Mouse (Mus musculus): ENCODE results near the gene G0s2. TPM values are rescaled to one million over a fixed set of nuclear protein-coding genes. Genes with fewer than 3 reads are reported as not detected.
"Not testable (repeated sequence)": the region's sequence is repeated elsewhere in the genome, so short reads cannot be mapped to it uniquely, and the experiment has no call there.

The G0s2 gene
- total and polyA plus RNA-seq, 3 experiments: 44.8 to 229 (median 57.9) TPM

GRCm38 (mm10) chr1:193287578-193287977 lies 14.6 kb upstream of the G0s2 start:
- Histone ChIP-seq H3K4me1 (ENCODE audit: control insufficient read depth, insufficient read depth, low read length) (no peaks in the 10 kb centered on the region), H3K36me3 (ENCODE audit: control insufficient read depth, insufficient read depth, low read length) (no peaks in the 10 kb centered on the region), H3K9ac (ENCODE audit: low read depth, low read length) (no peak overlapping the region), H3K79me2 (replicated peaks; ENCODE audit: control insufficient read depth, insufficient read depth, low read length) (no peaks in the 10 kb centered on the region), H3K27me3 (ENCODE audit: control insufficient read depth, insufficient read depth, low read length) (no peaks in the 10 kb centered on the region), H3K27ac (no peak overlapping the region), H3K4me3 (no peak overlapping the region)
- intact Hi-C loops (cut with DNase I): no loop called here
- 92% methylated on average over 2 of the region's 2 CpGs for WGBS
- DNase-seq: no peak
- no peak for TF ChIP-seq EP300 (IDR thresholded peaks at IDR 0.05; ENCODE audit: insufficient read depth, low read depth, low read length)
- TF ChIP-seq CTCF (IDR thresholded peaks at IDR 0.05): no peak
- no peak for TF ChIP-seq POLR2A (IDR thresholded peaks at IDR 0.05; ENCODE audit: insufficient read depth, low read depth, low read length)

- H3K27ac ChIP-seq; DNase-seq; H3K4me3 ChIP-seq; H3K36me3 ChIP-seq (ENCODE audit: control insufficient read depth, insufficient read depth, low read length); H3K4me1 ChIP-seq (ENCODE audit: control insufficient read depth, insufficient read depth, low read length); H3K27me3 ChIP-seq (ENCODE audit: control insufficient read depth, insufficient read depth, low read length); intact Hi-C loops (cut with DNase I); H3K9ac ChIP-seq (ENCODE audit: low read depth, low read length); H3K79me2 ChIP-seq (replicated peaks; ENCODE audit: control insufficient read depth, insufficient read depth, low read length): not testable (repeated sequence)
- 52% methylated on average over 3 of the region's 3 CpGs for whole genome bisulfite sequencing
Observed at GRCm38 (mm10) chr1:193285766-193286325, 12.8 kb upstream of the G0s2 start.

- no peak for TF ChIP-seq POLR2A (IDR thresholded peaks at IDR 0.05; ENCODE audit: insufficient read depth, low read depth, low read length)
- TF ChIP-seq CTCF (IDR thresholded peaks at IDR 0.05): no peak
- no peak for TF ChIP-seq EP300 (IDR thresholded peaks at IDR 0.05; ENCODE audit: insufficient read depth, low read depth, low read length)
- no peak for DNase-seq
- intact Hi-C loops (cut with DNase I): no loop called here
- Histone ChIP-seq H3K79me2 (replicated peaks; ENCODE audit: control insufficient read depth, insufficient read depth, low read length) (no peaks in the 10 kb centered on the region), H3K4me3 (no peak overlapping the region), H3K9ac (ENCODE audit: low read depth, low read length) (no peak overlapping the region), H3K36me3 (ENCODE audit: control insufficient read depth, insufficient read depth, low read length) (no peaks in the 10 kb centered on the region), H3K4me1 (ENCODE audit: control insufficient read depth, insufficient read depth, low read length) (no peaks in the 10 kb centered on the region), H3K27ac (no peak overlapping the region), H3K27me3 (ENCODE audit: control insufficient read depth, insufficient read depth, low read length) (no peaks in the 10 kb centered on the region)
- WGBS: 87% methylated on average over 7 of the region's 7 CpGs
Observed at GRCm38 (mm10) chr1:193284228-193284779, 11.3 kb upstream of the G0s2 start.

GRCm38 (mm10) chr1:193281344-193281743 lies 8.3 kb upstream of the G0s2 start:
- H3K27ac ChIP-seq: no peak overlapping the region
- WGBS: 89% methylated on average over 2 of the region's 2 CpGs
- H3K36me3 ChIP-seq (ENCODE audit: control insufficient read depth, insufficient read depth, low read length): no peaks in the 10 kb centered on the region
- peaks cover 2% of the 10 kb centered on the region; the same call in 1 of the 2 replicates for H3K4me1 ChIP-seq (ENCODE audit: control insufficient read depth, insufficient read depth, low read length)
- H3K79me2 ChIP-seq (replicated peaks; ENCODE audit: control insufficient read depth, insufficient read depth, low read length): no peaks in the 10 kb centered on the region
- no peak overlapping the region for H3K4me3 ChIP-seq
- intact Hi-C loops (cut with DNase I): no loop called here
- TF ChIP-seq POLR2A (IDR thresholded peaks at IDR 0.05; ENCODE audit: insufficient read depth, low read depth, low read length) (no peak), EP300 (IDR thresholded peaks at IDR 0.05; ENCODE audit: insufficient read depth, low read depth, low read length) (no peak), CTCF (IDR thresholded peaks at IDR 0.05) (no peak)
- no peaks in the 10 kb centered on the region for H3K27me3 ChIP-seq (ENCODE audit: control insufficient read depth, insufficient read depth, low read length)
- DNase-seq: no peak
- no peak overlapping the region for H3K9ac ChIP-seq (ENCODE audit: low read depth, low read length)

GRCm38 (mm10) chr1:193279492-193279891 lies 6.5 kb upstream of the G0s2 start:
- H3K4me1 ChIP-seq (ENCODE audit: control insufficient read depth, insufficient read depth, low read length): peaks cover 3% of the 10 kb centered on the region; the same call in 1 of the 2 replicates
- H3K27me3 ChIP-seq (ENCODE audit: control insufficient read depth, insufficient read depth, low read length): no peaks in the 10 kb centered on the region
- 66% methylated on average over 4 of the region's 4 CpGs for WGBS
- no peak for TF ChIP-seq POLR2A (IDR thresholded peaks at IDR 0.05; ENCODE audit: insufficient read depth, low read depth, low read length)
- no peak for TF ChIP-seq EP300 (IDR thresholded peaks at IDR 0.05; ENCODE audit: insufficient read depth, low read depth, low read length)
- no peak for TF ChIP-seq CTCF (IDR thresholded peaks at IDR 0.05)
- no peak for DNase-seq
- no peak overlapping the region for H3K9ac ChIP-seq (ENCODE audit: low read depth, low read length)
- intact Hi-C loops (cut with DNase I): no loop called here
- no peaks in the 10 kb centered on the region for H3K79me2 ChIP-seq (replicated peaks; ENCODE audit: control insufficient read depth, insufficient read depth, low read length)
- H3K36me3 ChIP-seq (ENCODE audit: control insufficient read depth, insufficient read depth, low read length): no peaks in the 10 kb centered on the region
- H3K27ac ChIP-seq: no peak overlapping the region
- no peak overlapping the region for H3K4me3 ChIP-seq

GRCm38 (mm10) chr1:193278414-193279045 lies 5.5 kb upstream of the G0s2 start:
- intact Hi-C loops (cut with DNase I): no loop called here
- no peaks in the 10 kb centered on the region for H3K27me3 ChIP-seq (ENCODE audit: control insufficient read depth, insufficient read depth, low read length)
- H3K9ac ChIP-seq (ENCODE audit: low read depth, low read length): no peak overlapping the region
- no peak overlapping the region for H3K4me3 ChIP-seq
- TF ChIP-seq CTCF (IDR thresholded peaks at IDR 0.05): no peak
- TF ChIP-seq EP300 (IDR thresholded peaks at IDR 0.05; ENCODE audit: insufficient read depth, low read depth, low read length): no peak
- WGBS: 52% methylated on average over 6 of the region's 6 CpGs
- H3K4me1 ChIP-seq (ENCODE audit: control insufficient read depth, insufficient read depth, low read length): peaks cover 3% of the 10 kb centered on the region; the same call in 1 of the 2 replicates
- H3K79me2 ChIP-seq (replicated peaks; ENCODE audit: control insufficient read depth, insufficient read depth, low read length): no peaks in the 10 kb centered on the region
- DNase-seq: peak; percentile 56 to 70
- H3K27ac ChIP-seq: peak overlapping the region; percentile 40
- no peaks in the 10 kb centered on the region for H3K36me3 ChIP-seq (ENCODE audit: control insufficient read depth, insufficient read depth, low read length)
